Mouse (Mus musculus) neural tube, embryonic 12.5 days (tissue): ENCODE results near the gene Ralgapb. TPM values are rescaled to one million over a fixed set of nuclear protein-coding genes. Genes with fewer than 3 reads are reported as not detected.

ENCODE experiments used
- ATAC-seq: fragments of 200-750 bp; cut with Nextera tagmentation; 2 replicates; pipeline ENCODE4 v1.8.0; 2017; ENCODE audit warnings: low read depth, mild to moderate bottlenecking, moderate TSS enrichment, moderate library complexity; ENCODE audit not compliant: low FRiP score
- H3K27ac ChIP-seq: fragments of 300-500 bp; sonication (generic); 2 replicates; pipeline ENCODE4 v1.5.1; 2016
- H3K27me3 ChIP-seq: fragments of 300-500 bp; sonication (generic); replicated peaks from 2 replicates; pipeline ENCODE4 v1.6.1; 2016; ENCODE audit warnings: mild to moderate bottlenecking
- H3K36me3 ChIP-seq: fragments of 300-500 bp; sonication (generic); 2 replicates; pipeline ENCODE4 v1.6.1; 2016; ENCODE audit warnings: mild to moderate bottlenecking
- H3K4me1 ChIP-seq: fragments of 300-500 bp; sonication (generic); 2 replicates; pipeline ENCODE4 v1.6.1; 2016
- H3K4me2 ChIP-seq: fragments of 300-500 bp; sonication (generic); replicated peaks from 2 replicates; pipeline ENCODE4 v1.6.1; 2016; ENCODE audit warnings: mild to moderate bottlenecking
- H3K4me3 ChIP-seq: fragments of 300-500 bp; sonication (generic); 2 replicates; pipeline ENCODE4 v1.5.1; 2016
- H3K9ac ChIP-seq: fragments of 300-500 bp; sonication (generic); 2 replicates; pipeline ENCODE4 v1.6.1; 2016; ENCODE audit warnings: mild to moderate bottlenecking
- H3K9me3 ChIP-seq: fragments of 300-500 bp; sonication (generic); 2 replicates; pipeline ENCODE4 v1.6.1; 2016; ENCODE audit warnings: mild to moderate bottlenecking
- WGBS: fragments of 180-500 bp; shearing (Covaris S2); methylation state at CpG from one replicate; pipeline ENCODE4 v1.1.7; 2016; 5-methylcytosine and 5-hydroxymethylcytosine counted together
- polyA plus RNA-seq: library from polyadenylated mRNA; unstranded; fragments of >200 nt; fragmentation: Nextera tagmentation; extraction: Ambion mirVana; gene quantifications from 2 replicates; pipeline ENCODE4 v1.2.1, GENCODE M21; 2016

The Ralgapb gene
- polyA plus RNA-seq, 1 experiment from 2014 or later, result 25.2 TPM

DNA sequence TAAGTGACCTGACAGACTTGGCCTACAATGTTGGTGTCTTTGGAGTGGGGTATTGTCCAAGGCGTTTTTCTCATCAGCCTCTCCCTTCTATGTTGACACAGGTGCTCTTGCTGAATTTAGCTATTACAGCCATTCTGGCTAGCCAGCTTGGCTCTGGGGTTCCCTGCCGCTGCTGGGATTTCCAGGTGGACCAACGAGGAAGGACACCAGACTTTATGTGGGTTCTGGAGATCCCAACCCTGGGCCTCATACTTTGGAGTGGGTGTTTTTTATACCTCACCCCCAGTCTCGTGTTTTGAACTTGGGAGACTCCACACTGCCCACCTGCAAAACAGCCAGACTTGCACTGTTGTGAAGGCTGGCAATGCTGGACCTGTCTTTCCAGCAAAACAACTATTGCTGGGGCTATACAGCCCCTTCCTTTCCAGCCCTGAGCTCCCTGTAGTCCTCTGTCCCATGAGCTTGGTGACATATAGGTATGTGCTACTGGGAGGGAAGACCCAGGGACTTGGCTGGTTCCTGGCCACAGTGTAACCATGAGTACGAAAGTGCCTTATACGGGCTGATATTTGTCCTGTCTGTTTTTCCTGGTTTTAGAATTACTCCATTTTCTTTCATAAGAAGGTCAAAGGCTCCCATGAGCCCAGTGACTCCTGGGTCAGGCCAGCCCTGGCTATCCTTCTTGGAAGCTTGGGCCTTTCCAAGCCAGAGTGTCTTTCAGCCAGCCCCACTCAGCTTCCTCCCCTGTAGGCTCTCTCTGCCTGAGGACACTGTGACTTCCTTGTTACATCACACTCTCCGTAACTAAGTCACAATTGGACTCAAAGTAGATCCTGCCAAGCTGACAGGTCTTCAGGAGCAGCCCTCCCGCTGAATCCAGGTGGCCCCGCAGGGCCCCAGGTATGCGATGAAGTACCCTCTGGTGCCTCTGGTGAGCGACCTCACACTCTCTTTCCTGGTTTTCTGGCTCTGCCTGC, 92.5 kb downstream of the Ralgapb start, which contains the start of gene Adig:
TSS of gene Adig (plus strand) at position 777 of the 977 bp plus-strand sequence.
- Histone ChIP-seq H3K4me2 (no peak within 1 kb of the TSS), H3K4me3 (no peak within 1 kb of the TSS), H3K9ac (no peak within 1 kb of the TSS), H3K27ac (no peak within 1 kb of the TSS), H3K27me3 (no peaks in the 10 kb centered on the region), H3K36me3 (peaks cover 20% of the 10 kb centered on the region), H3K9me3 (no peaks in the 10 kb centered on the region), H3K4me1 (no peaks in the 10 kb centered on the region)
- no peak for ATAC-seq
- 74% methylated on average over 11 of the region's 11 CpGs for WGBS

DNA sequence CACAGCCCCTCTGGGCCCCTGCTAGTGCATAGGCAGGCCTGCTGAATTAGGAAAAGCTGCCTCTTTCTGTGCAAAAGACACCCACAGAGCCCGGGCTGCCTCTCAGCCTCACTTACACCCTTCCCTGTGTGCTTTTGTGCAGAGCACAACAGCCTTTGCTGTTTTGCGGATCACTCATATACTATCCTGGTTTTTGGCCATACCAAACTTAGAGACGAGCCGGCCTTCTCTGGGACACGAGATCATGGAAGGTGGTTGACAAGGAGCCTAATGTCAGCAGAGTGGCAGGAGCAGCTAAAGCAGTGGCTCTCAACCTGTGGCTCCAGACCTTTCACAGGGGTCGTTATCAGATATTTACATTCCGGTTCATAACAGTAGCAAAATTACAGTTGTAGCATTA, 93.6 kb downstream of the Ralgapb start:
- peaks cover 14% of the 10 kb centered on the region for H3K36me3 ChIP-seq
- no peak overlapping the region for H3K4me3 ChIP-seq
- no peak for ATAC-seq
- H3K9ac ChIP-seq, result no peak overlapping the region
- no peaks in the 10 kb centered on the region for H3K27me3 ChIP-seq
- H3K4me2 ChIP-seq, result no peak overlapping the region
- no peak overlapping the region for H3K27ac ChIP-seq
- WGBS, result 85% methylated on average over 7 of the region's 7 CpGs
- H3K4me1 ChIP-seq, result no peaks in the 10 kb centered on the region
- no peaks in the 10 kb centered on the region for H3K9me3 ChIP-seq

DNA sequence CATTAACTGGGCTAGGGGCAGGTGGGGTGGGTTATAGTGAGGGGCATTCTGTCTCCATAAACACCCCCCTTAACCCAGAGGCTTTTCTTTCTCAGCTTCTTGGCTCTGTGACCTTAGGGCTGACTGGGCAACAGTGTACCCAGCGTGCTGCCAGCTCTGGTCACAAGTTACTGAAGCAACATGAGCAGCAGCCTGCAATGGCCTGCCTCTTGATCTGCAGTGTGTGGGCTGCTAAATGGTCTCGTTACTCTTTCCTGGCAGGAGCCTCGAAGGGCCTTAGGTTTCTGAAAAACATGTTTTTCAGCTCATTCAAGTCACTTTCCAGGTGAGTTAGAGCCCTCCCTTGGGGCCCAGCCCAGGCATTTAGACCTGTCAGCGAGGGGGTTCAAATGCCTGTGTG, 94.0 kb downstream of the Ralgapb start:
- Histone ChIP-seq H3K4me3 (no peak overlapping the region), H3K9me3 (no peaks in the 10 kb centered on the region), H3K36me3 (peaks cover 11% of the 10 kb centered on the region; the same call in 1 of the 2 replicates), H3K4me2 (no peak overlapping the region), H3K9ac (no peak overlapping the region), H3K27me3 (no peaks in the 10 kb centered on the region), H3K27ac (no peak overlapping the region), H3K4me1 (no peaks in the 10 kb centered on the region)
- ATAC-seq, result no peak
- WGBS, result 74% methylated on average over 4 of the region's 4 CpGs

DNA sequence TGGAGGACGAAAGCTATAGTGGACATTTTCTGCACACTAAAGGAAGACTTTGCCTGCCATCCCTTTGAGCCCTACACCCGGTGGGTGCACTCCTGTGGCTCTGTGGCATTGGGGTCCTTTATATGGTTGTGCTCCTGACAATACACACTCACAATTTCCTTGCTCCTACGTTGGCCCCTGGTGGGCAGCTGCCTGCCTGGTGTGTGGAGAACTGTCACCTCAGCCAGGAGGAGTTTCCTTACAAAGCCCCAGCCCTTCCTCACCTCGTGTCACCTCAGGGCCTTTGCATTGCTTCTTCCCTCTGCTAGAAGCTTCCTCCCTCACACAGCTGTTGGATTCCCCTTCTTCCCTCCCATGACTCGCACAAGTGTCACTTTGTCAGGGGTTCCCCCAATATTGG, 96.8 kb downstream of the Ralgapb start:
- Histone ChIP-seq H3K4me2 (no peak overlapping the region), H3K9me3 (no peaks in the 10 kb centered on the region), H3K36me3 (no peaks in the 10 kb centered on the region), H3K27ac (no peak overlapping the region), H3K9ac (no peak overlapping the region), H3K4me3 (no peak overlapping the region), H3K27me3 (no peaks in the 10 kb centered on the region), H3K4me1 (no peaks in the 10 kb centered on the region)
- WGBS, result 87% methylated on average over 5 of the region's 5 CpGs
- ATAC-seq, result no peak

DNA sequence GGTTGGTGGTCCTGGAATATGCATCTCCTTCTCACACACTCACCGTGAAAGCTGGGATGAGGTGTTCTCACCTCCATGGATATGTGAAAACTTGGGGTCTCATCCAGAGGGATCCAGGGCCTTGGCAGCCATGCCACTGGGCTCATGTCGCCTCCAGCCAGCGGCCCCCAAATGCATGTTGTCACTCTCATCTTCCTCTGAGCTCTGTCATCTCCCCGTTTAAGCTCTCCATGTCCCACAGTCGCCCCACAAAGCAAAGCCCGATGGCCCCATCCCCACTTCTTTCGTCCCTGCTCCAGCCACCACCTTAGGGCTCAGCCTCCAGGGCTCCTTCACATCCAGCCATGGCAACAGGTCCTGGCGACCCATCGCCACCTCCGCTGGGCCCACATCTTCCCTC, 97.4 kb downstream of the Ralgapb start:
- H3K9me3 ChIP-seq, result no peaks in the 10 kb centered on the region
- WGBS, result 94% methylated on average over 10 of the region's 10 CpGs
- H3K4me2 ChIP-seq, result no peak overlapping the region
- no peak overlapping the region for H3K4me3 ChIP-seq
- no peaks in the 10 kb centered on the region for H3K36me3 ChIP-seq
- no peak overlapping the region for H3K27ac ChIP-seq
- H3K27me3 ChIP-seq, result no peaks in the 10 kb centered on the region
- ATAC-seq, result no peak
- no peak overlapping the region for H3K9ac ChIP-seq
- no peaks in the 10 kb centered on the region for H3K4me1 ChIP-seq

DNA sequence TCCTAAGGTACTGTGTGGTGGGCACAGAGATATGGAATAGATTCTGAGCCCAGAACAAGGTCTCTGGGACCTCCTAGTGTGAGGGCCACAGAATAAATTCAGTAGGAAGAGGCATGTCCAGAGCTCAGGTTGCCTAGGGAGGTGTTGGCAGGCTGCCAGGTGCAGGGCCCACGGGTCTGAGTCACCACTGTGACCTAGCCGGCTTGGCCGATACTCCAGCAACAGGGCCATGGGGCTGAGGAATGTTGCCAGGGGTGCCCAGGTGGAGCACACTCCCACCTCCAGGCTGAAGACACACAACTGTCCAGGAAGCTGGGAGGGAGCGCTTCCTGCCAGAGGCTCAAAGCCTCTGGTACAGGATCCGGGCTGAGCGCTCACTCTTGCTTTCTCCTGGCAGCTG, 101.0 kb downstream of the Ralgapb start:
- no peak overlapping the region for H3K4me3 ChIP-seq
- 82% methylated on average over 6 of the region's 6 CpGs for WGBS
- no peak for ATAC-seq
- no peak overlapping the region for H3K27ac ChIP-seq
- H3K27me3 ChIP-seq, result no peaks in the 10 kb centered on the region
- H3K9me3 ChIP-seq, result no peaks in the 10 kb centered on the region
- H3K36me3 ChIP-seq, result no peaks in the 10 kb centered on the region
- H3K4me2 ChIP-seq, result no peak overlapping the region
- H3K9ac ChIP-seq, result no peak overlapping the region
- H3K4me1 ChIP-seq, result no peaks in the 10 kb centered on the region

DNA sequence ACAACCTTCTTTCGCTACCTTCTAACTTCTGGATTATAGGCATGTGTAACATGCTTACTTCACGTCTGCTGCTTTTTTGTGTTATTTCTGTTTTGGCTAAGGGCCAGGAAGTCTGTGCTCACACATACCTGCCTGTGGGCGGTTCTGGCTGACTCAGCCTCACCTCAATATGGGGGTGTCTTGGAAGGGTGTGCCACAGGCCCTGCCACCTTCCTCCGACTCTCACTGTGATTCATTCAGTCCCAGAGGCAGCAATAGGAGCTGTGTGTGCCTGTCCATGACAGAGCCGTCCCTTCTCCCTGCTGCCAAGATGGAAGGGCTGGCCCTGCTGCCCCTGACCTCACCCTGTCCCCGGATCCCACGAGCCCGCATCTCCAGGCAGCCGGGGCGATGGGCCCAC, 102.9 kb downstream of the Ralgapb start, which contains the start of gene Arhgap40:
TSS of gene Arhgap40 (plus strand) at position 269 of the 400 bp plus-strand sequence.
- no peaks in the 10 kb centered on the region for H3K36me3 ChIP-seq
- H3K9me3 ChIP-seq, result no peaks in the 10 kb centered on the region
- no peak for ATAC-seq
- H3K27ac ChIP-seq, result no peak within 1 kb of the TSS
- H3K27me3 ChIP-seq, result no peaks in the 10 kb centered on the region
- no peak within 1 kb of the TSS for H3K4me3 ChIP-seq
- 92% methylated on average over 10 of the region's 10 CpGs for WGBS
- no peak within 1 kb of the TSS for H3K4me2 ChIP-seq
- H3K4me1 ChIP-seq, result no peaks in the 10 kb centered on the region
- no peak within 1 kb of the TSS for H3K9ac ChIP-seq

DNA sequence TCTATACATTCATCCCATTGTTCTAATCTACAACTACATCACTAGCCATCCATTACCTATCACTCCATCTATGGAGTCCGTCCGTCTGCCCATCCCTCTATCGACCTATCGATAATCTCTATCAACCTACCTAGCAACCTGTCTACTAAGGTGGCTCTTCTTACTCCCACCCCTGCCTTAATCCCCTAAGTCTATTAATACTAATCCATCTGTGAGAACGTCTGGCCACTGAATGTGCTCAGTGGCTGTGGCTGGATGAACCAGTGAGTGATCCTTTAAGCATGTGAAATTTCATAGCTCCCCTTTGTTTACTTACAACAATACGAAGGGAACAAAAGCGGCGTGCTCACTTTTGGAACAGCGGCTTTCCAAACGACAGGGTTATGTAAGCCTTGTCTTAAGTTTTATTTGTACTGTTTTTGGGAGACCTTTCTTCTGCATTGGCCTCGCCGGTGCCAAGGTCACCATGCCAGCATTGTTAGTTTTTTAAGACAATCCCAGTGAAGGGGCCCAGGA, 104.2 kb downstream of the Ralgapb start:
- Histone ChIP-seq H3K27ac (no peak overlapping the region), H3K4me1 (no peaks in the 10 kb centered on the region), H3K4me2 (no peak overlapping the region), H3K27me3 (no peaks in the 10 kb centered on the region), H3K9me3 (no peaks in the 10 kb centered on the region), H3K4me3 (no peak overlapping the region), H3K9ac (no peak overlapping the region), H3K36me3 (no peaks in the 10 kb centered on the region)
- no peak for ATAC-seq
- 83% methylated on average over 12 of the region's 12 CpGs for WGBS

DNA sequence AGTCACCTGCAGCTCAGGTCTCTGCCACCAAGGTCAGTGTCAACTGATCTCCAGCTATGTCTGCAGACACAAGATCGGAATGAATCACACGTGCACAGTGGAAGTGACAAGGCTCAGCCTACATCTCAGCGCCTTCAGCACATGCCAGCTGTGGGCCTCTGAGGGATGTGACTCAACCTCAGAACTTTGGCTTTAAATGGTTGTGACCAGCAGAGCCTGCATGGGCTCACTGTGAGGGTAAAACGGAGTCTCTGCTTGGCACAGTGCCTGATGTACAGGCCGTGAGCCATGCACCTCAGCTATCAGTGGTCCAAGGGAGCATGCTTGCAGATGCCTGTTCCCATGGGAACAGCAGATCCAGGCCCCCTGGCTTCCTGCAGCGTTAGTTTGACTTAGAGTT, 108.9 kb downstream of the Ralgapb start:
- Histone ChIP-seq H3K4me3 (no peak overlapping the region), H3K9ac (no peak overlapping the region), H3K9me3 (no peaks in the 10 kb centered on the region), H3K27ac (no peak overlapping the region), H3K36me3 (no peaks in the 10 kb centered on the region), H3K27me3 (no peaks in the 10 kb centered on the region), H3K4me2 (no peak overlapping the region), H3K4me1 (no peaks in the 10 kb centered on the region)
- no peak for ATAC-seq
- WGBS, result 74% methylated on average over 6 of the region's 6 CpGs

DNA sequence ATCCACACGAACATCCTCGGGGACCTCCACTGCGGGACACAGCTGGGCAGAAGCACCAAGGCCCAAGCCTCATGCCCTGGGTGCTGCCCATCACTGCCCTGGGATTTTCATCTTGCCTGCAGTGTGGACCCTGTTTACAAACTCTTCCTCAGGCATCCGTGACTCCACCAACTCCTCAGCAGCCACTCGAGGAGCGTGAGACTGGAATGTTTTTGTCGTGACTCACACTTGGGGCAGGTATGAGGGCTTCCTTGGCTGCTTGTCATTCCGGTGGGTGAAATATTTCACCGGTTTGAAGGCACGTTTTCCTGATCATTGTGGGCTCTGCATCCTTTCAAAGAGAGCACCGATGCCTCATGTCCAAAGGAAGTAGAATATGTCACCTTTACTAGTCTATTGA, 109.4 kb downstream of the Ralgapb start:
- H3K4me3 ChIP-seq, result no peak overlapping the region
- no peaks in the 10 kb centered on the region for H3K36me3 ChIP-seq
- H3K27me3 ChIP-seq, result no peaks in the 10 kb centered on the region
- H3K4me1 ChIP-seq, result no peaks in the 10 kb centered on the region
- H3K27ac ChIP-seq, result no peak overlapping the region
- no peaks in the 10 kb centered on the region for H3K9me3 ChIP-seq
- H3K9ac ChIP-seq, result no peak overlapping the region
- no peak overlapping the region for H3K4me2 ChIP-seq
- ATAC-seq, result no peak
- 85% methylated on average over 11 of the region's 11 CpGs for WGBS

DNA sequence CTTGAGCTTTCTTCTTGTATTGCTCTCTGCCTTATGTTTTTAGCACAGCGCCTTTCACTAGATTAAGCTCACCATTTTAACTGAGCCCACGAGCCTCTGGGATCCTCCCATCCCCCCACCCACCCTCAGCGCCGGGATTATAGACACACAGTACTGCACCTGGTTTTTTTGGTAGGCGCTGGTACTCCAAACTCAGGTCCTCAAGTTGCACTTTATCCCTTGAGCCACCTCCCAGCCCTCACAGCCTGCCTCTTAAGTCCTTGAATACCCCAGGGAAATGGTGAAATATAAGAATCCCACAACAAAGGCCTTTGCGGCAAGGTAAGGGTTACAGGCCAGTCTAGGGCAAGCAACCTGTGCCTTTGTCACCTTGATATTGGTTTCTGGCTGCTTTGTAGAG, 110.2 kb downstream of the Ralgapb start:
- H3K27me3 ChIP-seq, result no peaks in the 10 kb centered on the region
- H3K27ac ChIP-seq, result no peak overlapping the region
- WGBS, result 88% methylated on average over 6 of the region's 6 CpGs
- H3K9me3 ChIP-seq, result no peaks in the 10 kb centered on the region
- no peak overlapping the region for H3K9ac ChIP-seq
- no peak for ATAC-seq
- H3K4me1 ChIP-seq, result no peaks in the 10 kb centered on the region
- no peaks in the 10 kb centered on the region for H3K36me3 ChIP-seq
- H3K4me2 ChIP-seq, result no peak overlapping the region
- no peak overlapping the region for H3K4me3 ChIP-seq

DNA sequence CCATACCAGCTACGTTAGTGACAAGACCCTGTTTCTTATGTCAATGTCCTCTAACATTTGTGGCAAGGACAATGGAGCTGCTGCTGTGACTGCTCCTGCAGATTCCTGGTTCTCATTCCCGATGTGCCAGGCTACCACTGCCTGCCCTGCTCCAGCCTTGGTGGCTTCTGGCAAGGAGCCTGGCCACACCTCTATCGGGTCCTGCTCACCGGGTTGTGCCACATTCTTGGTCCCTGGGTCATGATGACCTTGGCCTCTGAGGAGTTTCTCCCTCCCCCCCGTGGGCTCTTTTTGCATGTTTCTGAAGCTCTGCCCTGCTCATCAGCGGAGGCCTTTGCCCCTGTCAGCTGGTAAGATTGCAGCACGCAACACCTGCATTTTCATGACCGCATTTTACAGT, 113.4 kb downstream of the Ralgapb start:
- H3K27ac ChIP-seq, result no peak overlapping the region

More for the DNA sequence above, 113.4 kb downstream of the Ralgapb start:
- no peak for ATAC-seq
- WGBS, result 76% methylated on average over 8 of the region's 8 CpGs
- no peaks in the 10 kb centered on the region for H3K36me3 ChIP-seq
- H3K9ac ChIP-seq, result no peak overlapping the region
- H3K9me3 ChIP-seq, result no peaks in the 10 kb centered on the region
- no peaks in the 10 kb centered on the region for H3K4me1 ChIP-seq
- no peaks in the 10 kb centered on the region for H3K27me3 ChIP-seq
- no peak overlapping the region for H3K4me2 ChIP-seq
- H3K4me3 ChIP-seq, result no peak overlapping the region
